Mouse (Mus musculus) liver, embryonic 14.5 days (tissue): Measurements from ENCODE around the gene T2. TPM values are rescaled to one million over a fixed set of nuclear protein-coding genes. Genes with fewer than 3 reads are reported as not detected.
"Not testable (repeated sequence)": the region's sequence is repeated elsewhere in the genome, so short reads cannot be mapped to it uniquely, and the experiment has no call there.

ENCODE experiments used
- ATAC-seq: fragments of 200-750 bp; cut with Nextera tagmentation; 2 replicates; pipeline ENCODE4 v1.8.0; 2017; ENCODE audit warnings: moderate number of reproducible peaks, mild to moderate bottlenecking, moderate library complexity; ENCODE audit not compliant: insufficient read depth
- DNase-seq, 3 experiments: peaks; one replicate each; pipeline ENCODE4 v3.0.0-alpha.2; 2012 to 2013; ENCODE audit warnings: low read depth in 3 of 3, low spot score in 3 of 3
- H3K27ac ChIP-seq: fragments of 300-500 bp; sonication (generic); 2 replicates; pipeline ENCODE4 v1.5.1; 2014; ENCODE audit warnings: moderate library complexity, mild to moderate bottlenecking, control low read depth, inconsistent platforms
- H3K27me3 ChIP-seq: fragments of 300-500 bp; sonication (generic); 2 replicates; pipeline ENCODE4 v1.6.1; 2014; ENCODE audit warnings: mild to moderate bottlenecking, low read length, moderate library complexity; ENCODE audit not compliant: control insufficient read depth, insufficient read depth
- H3K36me3 ChIP-seq: fragments of 300-500 bp; sonication (generic); replicated peaks from 2 replicates; pipeline ENCODE4 v1.6.1; 2014; ENCODE audit warnings: low read depth; ENCODE audit not compliant: control insufficient read depth, insufficient read depth
- H3K4me1 ChIP-seq, 2 experiments: fragments of 200-500 bp in 1 of 2; fragments of 300-500 bp in 1 of 2; sonication (generic) in 1 of 2; replicated peaks; 2 replicates each; pipeline ENCODE4 v1.6.1; 2012 to 2014; ENCODE audit warnings: antibody characterized with exemption in 1 of 2, inconsistent platforms in 1 of 2, low read length in 1 of 2; ENCODE audit not compliant: control insufficient read depth in 2 of 2, insufficient read depth in 2 of 2
- H3K4me2 ChIP-seq: fragments of 300-500 bp; sonication (generic); 2 replicates; pipeline ENCODE4 v1.6.1; 2014; ENCODE audit warnings: low read depth, mild to moderate bottlenecking, control low read depth, moderate library complexity
- H3K4me3 ChIP-seq, 2 experiments: fragments of 200-500 bp in 1 of 2; fragments of 300-500 bp in 1 of 2; sonication (generic) in 1 of 2; 2 replicates each; pipeline ENCODE4 v1.5.1; 2012 to 2014; ENCODE audit warnings: low read depth in 2 of 2, low read length in 2 of 2, mild to moderate bottlenecking in 2 of 2, control low read depth in 1 of 2, inconsistent platforms in 1 of 2, moderate library complexity in 1 of 2; ENCODE audit not compliant: insufficient read depth in 1 of 2
- H3K9ac ChIP-seq: fragments of 300-500 bp; sonication (generic); replicated peaks from 2 replicates; pipeline ENCODE4 v1.6.1; 2014; ENCODE audit warnings: mild to moderate bottlenecking, control low read depth, moderate library complexity
- H3K9me3 ChIP-seq: fragments of 300-500 bp; sonication (generic); 2 replicates; pipeline ENCODE4 v1.6.1; 2016; ENCODE audit warnings: low read length, mixed read lengths; ENCODE audit not compliant: control insufficient read depth
- CTCF ChIP-seq: IDR thresholded peaks from 2 replicates; pipeline ENCODE4 v1.5.1; 2016; ENCODE audit warnings: antibody characterized with exemption, low read depth, control low read depth
- EP300 ChIP-seq: IDR thresholded peaks from 2 replicates; pipeline ENCODE4 v1.6.1; 2016; ENCODE audit warnings: antibody characterized with exemption, low read depth
- WGBS: fragments of 180-500 bp; shearing (Covaris S2); extraction: QIAGEN DNeasy Blood & Tissue Kit; methylation state at CpG from one replicate; pipeline ENCODE4 v1.1.7; 2014; ENCODE audit not compliant: insufficient replicate concordance; 5-methylcytosine and 5-hydroxymethylcytosine counted together
- polyA plus RNA-seq, 2 experiments: library from polyadenylated mRNA; depleted of rRNA in 1 of 2; stranded (reverse) in 1 of 2; unstranded in 1 of 2; fragments of >200 nt; fragmentation: Nextera tagmentation in 1 of 2; extraction: Ambion mirVana in 1 of 2; gene quantifications; 2 replicates each; pipeline versions ENCODE4 v1.2.1 to v1.2.3; 2012 to 2014

The T2 gene
- polyA plus RNA-seq, 2 experiments, result 0.09 TPM; not detected in 1

- no peak overlapping the region for H3K4me3 ChIP-seq
- H3K9ac ChIP-seq, result no peak overlapping the region
- H3K27ac ChIP-seq, result no peak overlapping the region
- TF ChIP-seq EP300, result no peak
- peak; percentile 78 for TF ChIP-seq CTCF
- H3K27me3 ChIP-seq, result no peaks in the 10 kb centered on the region
- DNase-seq (no peak), ATAC-seq (0 out of 2 replicates have a peak, but pooled peaks have one; percentile 18)
- no peaks in the 10 kb centered on the region for H3K9me3 ChIP-seq
- H3K4me2 ChIP-seq, result no peak overlapping the region
- no peaks in the 10 kb centered on the region for H3K4me1 ChIP-seq
- WGBS, result 57% methylated on average over 7 of the region's 7 CpGs
- peaks cover 4% of the 10 kb centered on the region for H3K36me3 ChIP-seq
These were observed 27.1 kb upstream of the T2 start for GRCm38 (mm10) chr17:8328511-8329174.

GRCm38 (mm10) chr17:8330602-8331001 is 25.2 kb upstream of the T2 start:
- H3K4me3 ChIP-seq, result no peak overlapping the region
- H3K4me1 ChIP-seq, result no peaks in the 10 kb centered on the region
- 46% methylated on average over 5 of the region's 5 CpGs for WGBS
- ATAC-seq, result no peak
- peaks cover 4% of the 10 kb centered on the region for H3K36me3 ChIP-seq
- H3K9ac ChIP-seq, result no peak overlapping the region
- TF ChIP-seq EP300 (no peak), CTCF (no peak)
- H3K27me3 ChIP-seq, result no peaks in the 10 kb centered on the region
- H3K27ac ChIP-seq, result no peak overlapping the region
- DNase-seq, result no peak
- no peaks in the 10 kb centered on the region for H3K9me3 ChIP-seq
- H3K4me2 ChIP-seq, result no peak overlapping the region

DNA sequence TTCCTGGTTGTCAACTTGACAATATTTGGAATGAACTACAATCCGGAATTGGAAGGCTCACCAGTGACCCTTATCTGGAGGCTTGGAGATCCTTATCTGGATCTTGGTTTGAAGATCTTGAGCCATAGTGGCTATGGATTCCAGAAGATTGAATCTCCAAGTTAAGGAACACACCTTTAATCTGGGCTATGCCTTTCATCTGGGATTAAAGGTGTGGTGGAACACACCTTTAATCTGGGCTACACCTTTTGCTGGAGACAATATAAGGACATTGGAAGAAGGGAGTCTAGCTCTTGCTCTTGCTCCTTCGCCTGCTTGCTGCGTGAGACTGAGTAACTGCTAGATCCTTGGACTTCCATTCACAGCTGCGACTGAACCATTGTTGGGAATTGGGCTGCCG is 18.6 kb upstream of the T2 start, which contains the start of gene Prr18:
Gene Prr18 (plus strand): TSS at position 301 of the 400 bp plus-strand sequence.
- not testable (repeated sequence) for H3K9ac ChIP-seq, H3K4me2 ChIP-seq, H3K4me3 ChIP-seq, DNase-seq, H3K9me3 ChIP-seq, H3K27ac ChIP-seq, ATAC-seq, H3K36me3 ChIP-seq, H3K4me1 ChIP-seq
- peaks cover 30% of the 10 kb centered on the region for H3K27me3 ChIP-seq
- no CpG with 5 or more reads among the region's 5 CpGs for WGBS

GRCm38 (mm10) chr17:8339666-8340374 is 16.0 kb upstream of the T2 start:
- no peaks in the 10 kb centered on the region for H3K36me3 ChIP-seq
- DNase-seq (no peak), ATAC-seq (no peak)
- no peak overlapping the region for H3K27ac ChIP-seq
- TF ChIP-seq CTCF (no peak), EP300 (no peak)
- no peak overlapping the region for H3K9ac ChIP-seq
- H3K4me2 ChIP-seq, result no peak overlapping the region
- H3K9me3 ChIP-seq, result no peaks in the 10 kb centered on the region
- no peaks in the 10 kb centered on the region for H3K4me1 ChIP-seq
- H3K4me3 ChIP-seq, result no peak overlapping the region
- H3K27me3 ChIP-seq, result peaks cover 35% of the 10 kb centered on the region
- WGBS, result 28% methylated on average over 8 of the region's 8 CpGs
